Mouse (Mus musculus): ENCODE data around the gene Ppil1. TPM values are rescaled to one million over a fixed set of nuclear protein-coding genes. Genes with fewer than 3 reads are reported as not detected.
"Not testable (repeated sequence)": the region's sequence is repeated elsewhere in the genome, so short reads cannot be mapped to it uniquely, and the experiment has no call there.

Ppil1 gene
- polyA plus RNA-seq, 1 experiment from 2014 or later: 178 TPM

DNA sequence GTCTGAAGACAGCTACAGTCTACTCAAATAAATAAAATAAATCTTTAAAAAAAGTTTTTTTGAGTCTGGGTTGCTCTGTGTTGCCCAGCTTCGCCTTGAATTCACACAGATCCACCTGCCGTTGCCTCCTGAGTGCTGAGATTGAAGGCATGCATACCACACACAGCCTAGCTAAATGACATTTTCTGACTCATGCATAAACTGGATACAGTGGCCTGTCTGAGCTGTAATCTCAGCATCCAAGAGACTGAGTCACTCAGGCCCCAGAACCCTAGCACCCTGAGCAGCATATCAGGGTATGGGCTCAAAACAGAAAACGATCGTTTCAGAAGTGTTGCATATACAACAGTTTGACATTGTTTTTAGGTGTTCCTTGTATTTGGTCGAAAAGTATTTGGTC is 17.6 kb upstream of the Ppil1 start:
- H3K9ac ChIP-seq (replicated peaks): no peak overlapping the region
- no peak for ATAC-seq (ENCODE audit: insufficient number of reproducible peaks, insufficient read depth, low FRiP score, low TSS enrichment, low read depth)
- H3K4me2 ChIP-seq: no peak overlapping the region
- peaks cover 62% of the 10 kb centered on the region for H3K36me3 ChIP-seq
- H3K27me3 ChIP-seq: no peaks in the 10 kb centered on the region
- H3K4me1 ChIP-seq (replicated peaks): no peaks in the 10 kb centered on the region
- H3K4me3 ChIP-seq (replicated peaks): no peak overlapping the region
- no peaks in the 10 kb centered on the region for H3K9me3 ChIP-seq
- H3K27ac ChIP-seq: no peak overlapping the region
- 93% methylated on average over 5 of the region's 5 CpGs for WGBS

DNA sequence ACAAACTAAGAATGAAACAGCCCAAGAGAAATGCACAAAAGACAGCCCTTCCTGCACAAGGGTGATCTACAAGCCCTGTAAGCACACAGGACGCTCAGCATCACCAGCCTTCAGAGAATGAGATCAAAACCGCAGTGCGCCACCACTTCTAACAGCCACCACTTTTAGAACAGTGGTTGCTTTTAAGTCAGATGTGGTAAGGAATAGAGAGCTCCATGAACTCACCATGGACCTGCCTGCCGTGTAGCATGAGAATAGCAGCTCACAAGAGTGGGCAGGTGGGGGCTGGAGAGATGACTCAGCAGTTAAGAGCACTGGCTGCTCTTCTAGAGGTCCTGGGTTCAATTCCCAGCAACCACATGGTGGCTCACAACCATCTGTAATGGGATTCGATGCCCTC is 16.4 kb upstream of the Ppil1 start:
- Histone ChIP-seq H3K9ac (replicated peaks) (no peak overlapping the region), H3K36me3 (peaks cover 54% of the 10 kb centered on the region), H3K9me3 (no peaks in the 10 kb centered on the region), H3K4me3 (replicated peaks) (no peak overlapping the region), H3K27me3 (no peaks in the 10 kb centered on the region), H3K27ac (no peak overlapping the region), H3K4me1 (replicated peaks) (no peaks in the 10 kb centered on the region), H3K4me2 (no peak overlapping the region)
- 93% methylated on average over 5 of the region's 5 CpGs for WGBS
- no peak for ATAC-seq (ENCODE audit: insufficient number of reproducible peaks, insufficient read depth, low FRiP score, low TSS enrichment, low read depth)

DNA sequence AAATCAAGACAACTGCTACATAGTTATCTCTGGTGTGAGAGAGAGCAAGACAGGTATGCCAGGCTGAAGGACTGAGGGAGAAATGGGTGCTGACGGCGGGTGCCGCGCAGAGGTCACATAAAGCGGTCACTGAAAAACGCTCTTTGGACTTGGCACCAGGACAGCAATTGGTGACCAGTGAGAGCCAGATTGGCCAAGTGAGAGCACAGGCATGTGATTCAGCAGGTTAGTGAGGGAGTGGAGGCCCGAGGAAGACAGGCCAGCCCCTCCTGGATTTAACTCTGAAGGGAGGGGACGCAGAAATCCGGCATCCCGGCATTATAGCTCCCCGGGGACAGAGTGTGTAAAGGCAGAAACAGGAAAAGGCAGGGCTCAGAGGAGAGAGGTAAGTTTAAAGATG is 9.9 kb upstream of the Ppil1 start:
- H3K9me3 ChIP-seq: no peaks in the 10 kb centered on the region
- peaks cover 19% of the 10 kb centered on the region for H3K4me1 ChIP-seq (replicated peaks)
- no peak for ATAC-seq (ENCODE audit: insufficient number of reproducible peaks, insufficient read depth, low FRiP score, low TSS enrichment, low read depth)
- 0 out of 2 replicates have a peak overlapping the region, but pooled peaks have one; percentile 27 for H3K9ac ChIP-seq (replicated peaks)
- peaks cover 7% of the 10 kb centered on the region for H3K36me3 ChIP-seq
- WGBS: 80% methylated on average over 11 of the region's 11 CpGs
- no peaks in the 10 kb centered on the region for H3K27me3 ChIP-seq
- no peak overlapping the region for H3K4me2 ChIP-seq
- H3K27ac ChIP-seq: peak overlapping the region; percentile 47; the same call in 1 of the 2 replicates
- H3K4me3 ChIP-seq (replicated peaks): no peak overlapping the region

DNA sequence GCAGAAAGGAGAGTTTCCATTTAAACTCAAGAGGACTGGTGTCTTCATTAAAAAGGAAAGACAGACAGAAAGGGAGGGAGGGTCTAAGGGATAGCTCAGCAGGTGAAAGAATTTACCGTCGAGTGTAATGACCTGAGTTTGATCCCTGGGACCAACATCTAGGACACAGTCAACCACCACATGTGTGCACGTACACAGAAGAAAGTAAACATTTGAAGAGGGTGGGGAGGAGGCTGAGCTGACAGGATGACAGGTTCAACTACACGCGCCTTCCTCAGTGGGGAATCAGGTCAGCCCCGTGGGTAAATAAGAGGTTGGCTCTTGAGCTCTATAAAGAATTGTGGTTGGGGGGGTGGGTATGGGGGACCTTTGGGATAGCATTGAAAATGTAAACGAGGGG is 9.2 kb upstream of the Ppil1 start:
- no peak overlapping the region for H3K4me2 ChIP-seq
- no peak overlapping the region for H3K4me3 ChIP-seq (replicated peaks)
- H3K27ac ChIP-seq: no peak overlapping the region
- H3K27me3 ChIP-seq: no peaks in the 10 kb centered on the region
- no peak overlapping the region for H3K9ac ChIP-seq (replicated peaks)
- H3K9me3 ChIP-seq: no peaks in the 10 kb centered on the region
- H3K36me3 ChIP-seq: no peaks in the 10 kb centered on the region; the same call in 1 of the 2 replicates
- no peak for ATAC-seq (ENCODE audit: insufficient number of reproducible peaks, insufficient read depth, low FRiP score, low TSS enrichment, low read depth)
- peaks cover 20% of the 10 kb centered on the region for H3K4me1 ChIP-seq (replicated peaks)
- 89% methylated on average over 7 of the region's 7 CpGs for WGBS

DNA sequence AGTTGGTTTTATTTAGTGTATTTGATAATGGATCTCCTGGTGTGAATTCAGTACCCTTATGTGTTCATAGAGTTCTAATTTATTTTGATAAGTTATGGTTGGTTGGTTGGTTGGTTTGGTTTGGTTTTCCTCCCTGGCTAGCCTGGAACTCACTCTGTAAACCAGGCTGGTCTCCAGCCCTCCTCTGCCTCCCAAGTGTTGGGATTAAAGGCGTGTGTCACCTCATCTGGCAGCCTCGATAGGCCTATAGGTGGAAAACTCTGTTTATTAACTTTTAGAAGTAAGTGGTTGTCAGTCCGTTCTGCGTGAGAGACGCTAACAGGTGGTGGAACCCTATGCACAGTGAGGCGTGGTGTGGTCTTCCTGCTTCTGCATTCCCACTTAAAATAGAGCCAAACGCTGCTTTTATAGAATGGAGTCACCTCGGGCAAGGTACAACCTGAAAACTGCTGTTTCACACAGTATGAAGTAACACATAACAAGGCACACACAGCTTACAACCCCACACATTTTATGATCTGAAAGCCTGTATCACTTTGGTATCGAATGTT is 6.2 kb upstream of the Ppil1 start:
- Histone ChIP-seq H3K36me3 (no peaks in the 10 kb centered on the region), H3K4me2 (peak overlapping the region; percentile 70), H3K9ac (replicated peaks) (no peak overlapping the region), H3K9me3 (no peaks in the 10 kb centered on the region), H3K27me3 (no peaks in the 10 kb centered on the region), H3K4me1 (replicated peaks) (peaks cover 23% of the 10 kb centered on the region), H3K27ac (no peak overlapping the region), H3K4me3 (replicated peaks) (no peak overlapping the region)
- 87% methylated on average over 9 of the region's 9 CpGs for WGBS
- no peak for ATAC-seq (ENCODE audit: insufficient number of reproducible peaks, insufficient read depth, low FRiP score, low TSS enrichment, low read depth)

DNA sequence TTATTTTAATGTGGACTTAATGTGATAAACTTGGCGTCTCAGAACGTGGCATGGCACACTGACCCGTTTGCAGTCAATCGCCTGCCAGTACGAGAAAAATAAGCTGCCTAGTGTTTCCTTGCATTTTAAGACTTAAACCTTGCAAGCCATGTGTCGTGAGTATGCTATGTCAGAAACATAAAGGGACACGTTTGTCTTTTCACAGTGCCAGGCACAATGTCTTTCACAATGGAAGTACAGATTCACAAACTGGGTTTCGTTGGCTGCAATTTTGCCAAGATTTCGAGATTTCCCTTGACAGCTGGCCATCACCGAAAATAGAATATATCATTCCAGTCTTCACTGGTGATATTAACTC is 5.3 kb upstream of the Ppil1 start:
- H3K9me3 ChIP-seq: no peaks in the 10 kb centered on the region
- H3K4me3 ChIP-seq (replicated peaks): peak overlapping the region; percentile 86
- H3K4me2 ChIP-seq: peak overlapping the region; percentile 70
- no peaks in the 10 kb centered on the region for H3K27me3 ChIP-seq
- H3K27ac ChIP-seq: peak overlapping the region; percentile 89
- 23% methylated on average over 10 of the region's 10 CpGs for WGBS
- no peak for ATAC-seq (ENCODE audit: insufficient number of reproducible peaks, insufficient read depth, low FRiP score, low TSS enrichment, low read depth)
- H3K36me3 ChIP-seq: no peaks in the 10 kb centered on the region
- peaks cover 27% of the 10 kb centered on the region for H3K4me1 ChIP-seq (replicated peaks)
- H3K9ac ChIP-seq (replicated peaks): peak overlapping the region; percentile 91

DNA sequence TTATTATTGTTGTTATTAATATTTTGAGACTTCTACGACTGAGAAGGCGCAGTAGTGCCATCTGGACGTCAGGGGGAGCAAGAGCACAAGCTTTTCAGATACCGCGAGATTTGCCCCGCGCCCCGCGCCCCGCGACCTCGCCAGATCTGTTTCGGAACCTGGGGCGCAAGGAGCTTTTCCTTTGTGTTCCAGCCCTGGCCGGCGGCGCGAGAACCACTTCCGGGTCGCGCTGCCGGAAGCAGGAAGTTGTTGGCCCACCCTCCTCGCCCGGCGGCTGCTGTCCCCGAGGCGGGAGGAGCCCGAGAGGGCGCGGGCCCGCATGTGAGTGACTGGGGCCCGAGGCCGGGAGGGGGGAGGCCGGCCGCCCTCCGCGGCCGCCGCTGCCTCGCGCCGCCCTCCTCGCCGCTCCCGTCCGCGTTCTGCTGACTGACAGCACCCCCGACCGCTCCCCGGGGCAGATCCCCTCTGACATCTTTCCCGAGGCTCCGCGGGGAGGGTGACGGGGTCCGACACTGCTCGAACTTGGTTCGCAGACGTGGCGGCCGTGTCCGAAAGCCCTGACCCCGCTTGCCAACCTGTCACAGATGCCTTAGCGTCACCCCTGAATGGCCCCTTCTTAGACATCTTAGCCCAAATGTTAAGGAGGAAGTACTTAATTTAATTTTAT is 4.8 kb upstream of the Ppil1 start, which contains the start of gene BC004004:
Gene BC004004, plus strand, starts transcription at position 107 of the 667 bp plus-strand sequence.
- Histone ChIP-seq H3K9ac (replicated peaks) (peak within 1 kb of the TSS; percentile 91), H3K27me3 (no peaks in the 10 kb centered on the region), H3K4me2 (peak within 1 kb of the TSS; percentile 70), H3K4me1 (replicated peaks) (peaks cover 24% of the 10 kb centered on the region), H3K9me3 (no peaks in the 10 kb centered on the region), H3K27ac (peak within 1 kb of the TSS; percentile 89), H3K4me3 (replicated peaks) (peak within 1 kb of the TSS; percentile 86), H3K36me3 (no peaks in the 10 kb centered on the region)
- under 1% methylated on average over 56 of the region's 63 CpGs for WGBS
- peak; percentile 86 for ATAC-seq (ENCODE audit: insufficient number of reproducible peaks, insufficient read depth, low FRiP score, low TSS enrichment, low read depth)

DNA sequence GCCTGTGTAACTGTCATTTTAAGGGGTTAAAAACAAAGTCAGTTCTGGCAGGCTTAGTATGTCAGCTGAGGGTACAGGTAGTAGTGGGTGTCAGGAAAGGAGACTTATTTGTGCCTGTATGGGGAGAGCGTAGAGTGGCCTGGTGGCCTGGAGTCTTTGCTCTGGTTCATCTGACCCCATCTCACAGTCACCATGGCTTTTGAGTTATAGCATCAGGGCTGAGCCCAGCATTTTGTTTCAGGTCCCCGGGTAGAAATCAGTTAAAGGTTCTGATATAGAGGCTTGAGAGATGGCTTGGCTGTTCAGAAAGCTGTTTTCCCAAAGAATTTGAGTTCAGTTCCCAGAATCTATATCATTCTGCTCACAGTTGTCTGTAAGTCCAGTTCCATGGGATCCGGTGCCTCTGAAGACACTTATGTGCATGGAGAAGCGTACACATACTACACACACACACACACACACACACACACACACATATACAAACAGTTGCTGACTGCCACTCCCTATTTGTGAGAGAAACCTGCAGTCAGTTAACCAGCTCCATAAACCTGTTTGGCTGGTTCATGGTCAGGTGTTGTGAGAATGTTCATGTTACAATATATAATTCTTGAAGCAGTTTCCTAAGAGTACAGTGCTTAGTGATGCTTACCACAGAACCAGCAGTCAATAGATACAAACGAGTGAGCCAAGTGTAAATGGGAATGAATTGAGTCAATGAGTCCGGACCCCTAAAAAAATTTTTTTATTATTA is 4.1 kb upstream of the Ppil1 start:
- ATAC-seq (ENCODE audit: insufficient number of reproducible peaks, insufficient read depth, low FRiP score, low TSS enrichment, low read depth): peak; percentile 27; the same call in 1 of the 2 replicates
- peak overlapping the region; percentile 4; the same call in 1 of the 2 replicates for H3K27ac ChIP-seq

DNA sequence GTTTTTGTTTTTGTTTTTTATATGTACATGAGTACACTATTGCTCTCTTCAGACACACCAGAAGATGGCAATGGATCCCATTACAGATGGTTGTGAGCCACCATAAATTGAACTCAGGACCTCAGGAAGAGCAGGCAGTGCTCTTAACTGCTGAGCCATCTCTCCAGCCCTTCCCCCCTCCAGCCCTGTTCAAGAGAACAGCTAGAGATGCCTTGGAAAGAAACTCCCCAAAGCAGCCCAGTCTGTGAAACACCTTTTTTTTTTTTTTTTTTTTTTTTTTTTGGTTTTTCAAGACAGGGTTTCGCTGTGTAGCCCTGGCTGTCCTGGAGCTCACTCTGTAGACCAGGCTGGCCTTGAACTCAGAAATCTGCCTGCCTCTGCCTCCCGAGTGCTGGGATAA is 3.1 kb upstream of the Ppil1 start:
- H3K9ac ChIP-seq (replicated peaks); H3K27me3 ChIP-seq; H3K4me3 ChIP-seq (replicated peaks): not testable (repeated sequence)

More for the DNA sequence above, 4.1 kb upstream of the Ppil1 start:
- peak overlapping the region; percentile 70 for H3K4me2 ChIP-seq
- 63% methylated on average over 6 of the region's 6 CpGs for WGBS
- H3K9me3 ChIP-seq: no peaks in the 10 kb centered on the region
- peaks cover 24% of the 10 kb centered on the region for H3K4me1 ChIP-seq (replicated peaks)
- H3K4me3 ChIP-seq (replicated peaks): peak overlapping the region; percentile 86
- peak overlapping the region; percentile 46; the same call in 1 of the 2 replicates for H3K9ac ChIP-seq (replicated peaks)
- no peaks in the 10 kb centered on the region for H3K36me3 ChIP-seq
- no peaks in the 10 kb centered on the region for H3K27me3 ChIP-seq

DNA sequence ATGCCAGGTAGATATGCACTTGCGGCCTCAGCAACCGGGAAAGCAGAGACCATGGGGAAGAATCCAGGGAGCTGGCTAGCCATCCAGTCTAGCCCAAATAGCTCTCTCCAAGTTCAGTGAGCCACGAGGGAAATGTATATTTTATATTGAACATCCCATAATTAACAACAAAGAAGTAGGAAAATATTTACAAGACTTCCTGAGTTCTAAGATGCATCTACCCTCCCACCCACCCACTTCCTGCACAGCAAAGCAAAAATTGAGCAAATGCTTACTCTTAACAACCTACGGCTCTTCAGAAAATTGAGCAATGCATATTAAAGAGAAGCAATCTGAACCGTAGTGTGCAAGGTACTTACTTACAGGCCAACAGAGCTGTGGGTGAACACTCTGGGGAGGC is 774 bp upstream of the Ppil1 start:
- no peaks in the 10 kb centered on the region for H3K9me3 ChIP-seq
- no peaks in the 10 kb centered on the region for H3K27me3 ChIP-seq
- H3K4me2 ChIP-seq: peak overlapping the region; percentile 82
- H3K9ac ChIP-seq (replicated peaks): peak overlapping the region; percentile 85; the same call in 1 of the 2 replicates
- peak overlapping the region; percentile 98 for H3K27ac ChIP-seq
- peaks cover 43% of the 10 kb centered on the region for H3K4me1 ChIP-seq (replicated peaks)
- peaks cover 22% of the 10 kb centered on the region for H3K36me3 ChIP-seq
- no peak overlapping the region for H3K4me3 ChIP-seq (replicated peaks)
- WGBS: 88% methylated on average over 5 of the region's 5 CpGs
- no peak for ATAC-seq (ENCODE audit: insufficient number of reproducible peaks, insufficient read depth, low FRiP score, low TSS enrichment, low read depth)

More for the DNA sequence above, 3.1 kb upstream of the Ppil1 start:
- not testable (repeated sequence) for H3K36me3 ChIP-seq; H3K4me2 ChIP-seq; H3K27ac ChIP-seq; H3K9me3 ChIP-seq; ATAC-seq (ENCODE audit: insufficient number of reproducible peaks, insufficient read depth, low FRiP score, low TSS enrichment, low read depth)
- 85% methylated on average over 2 of the region's 2 CpGs for WGBS
- peaks cover 34% of the 10 kb centered on the region for H3K4me1 ChIP-seq (replicated peaks)

DNA sequence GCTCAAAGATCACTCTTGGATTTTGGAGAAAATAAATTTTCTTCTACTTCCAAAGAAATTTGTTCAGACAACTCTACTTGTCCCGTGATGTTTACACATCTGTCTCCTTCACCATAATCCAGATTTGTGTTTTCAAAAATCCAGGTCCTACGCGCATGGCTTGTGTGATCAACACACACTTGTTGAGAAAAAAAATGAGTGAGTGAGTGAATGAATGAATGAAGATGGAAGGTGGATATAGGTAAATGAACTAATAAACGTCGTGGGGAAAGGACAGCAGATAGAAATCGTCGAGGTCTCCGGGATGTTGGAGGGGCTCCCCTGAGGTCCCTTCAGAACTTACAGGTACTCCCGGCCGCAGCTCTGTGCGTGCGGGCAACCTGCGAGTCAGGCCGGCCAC is 569 bp downstream of the Ppil1 start:
- Histone ChIP-seq H3K9ac (replicated peaks) (peak overlapping the region; percentile 85), H3K4me2 (peak overlapping the region; percentile 82), H3K4me1 (replicated peaks) (peaks cover 50% of the 10 kb centered on the region), H3K36me3 (peaks cover 36% of the 10 kb centered on the region), H3K27ac (peak overlapping the region; percentile 98), H3K4me3 (replicated peaks) (peak overlapping the region; percentile 82), H3K27me3 (no peaks in the 10 kb centered on the region), H3K9me3 (no peaks in the 10 kb centered on the region)
- ATAC-seq (ENCODE audit: insufficient number of reproducible peaks, insufficient read depth, low FRiP score, low TSS enrichment, low read depth): peak; percentile 1; the same call in 1 of the 2 replicates
- WGBS: 2% methylated on average over 14 of the region's 14 CpGs

Measured in limb, embryonic 12.5 days (tissue).